Mouse (Mus musculus) lung, embryonic 15.5 days (tissue): ENCODE results near the gene Hira. TPM values are rescaled to one million over a fixed set of nuclear protein-coding genes. Genes with fewer than 3 reads are reported as not detected.
"Not testable (repeated sequence)": the region's sequence is repeated elsewhere in the genome, so short reads cannot be mapped to it uniquely, and the experiment has no call there.

Source experiments
- ATAC-seq: fragments of 200-750 bp; cut with Nextera tagmentation; 2 replicates; pipeline ENCODE4 v1.8.0; 2017; ENCODE audit warnings: moderate number of reproducible peaks, borderline replicate concordance; ENCODE audit not compliant: low FRiP score, low TSS enrichment; ENCODE audit errors: extremely low read depth
- H3K27ac ChIP-seq: fragments of 300-500 bp; sonication (generic); 2 replicates; pipeline ENCODE4 v1.5.1; 2015; ENCODE audit warnings: moderate library complexity, mild to moderate bottlenecking, inconsistent platforms
- H3K27me3 ChIP-seq: fragments of 300-500 bp; sonication (generic); 2 replicates; pipeline ENCODE4 v1.6.1; 2015; ENCODE audit warnings: inconsistent platforms
- H3K36me3 ChIP-seq: fragments of 300-500 bp; sonication (generic); 2 replicates; pipeline ENCODE4 v1.6.1; 2015; ENCODE audit warnings: inconsistent platforms
- H3K4me1 ChIP-seq: fragments of 300-500 bp; sonication (generic); 2 replicates; pipeline ENCODE4 v1.6.1; 2015; ENCODE audit warnings: inconsistent platforms
- H3K4me2 ChIP-seq: fragments of 300-500 bp; sonication (generic); 2 replicates; pipeline ENCODE4 v1.6.1; 2015; ENCODE audit warnings: inconsistent platforms, mild to moderate bottlenecking, moderate library complexity
- H3K4me3 ChIP-seq: fragments of 300-500 bp; sonication (generic); 2 replicates; pipeline ENCODE4 v1.5.1; 2015; ENCODE audit warnings: mild to moderate bottlenecking, inconsistent platforms
- H3K9ac ChIP-seq: fragments of 300-500 bp; sonication (generic); 2 replicates; pipeline ENCODE4 v1.6.1; 2015; ENCODE audit warnings: inconsistent platforms
- H3K9me3 ChIP-seq: fragments of 300-500 bp; sonication (generic); 2 replicates; pipeline ENCODE4 v1.6.1; 2016; ENCODE audit warnings: inconsistent platforms
- WGBS: fragments of 180-500 bp; shearing (Covaris S2); methylation state at CpG from one replicate; pipeline ENCODE4 v1.1.7; 2015; 5-methylcytosine and 5-hydroxymethylcytosine counted together
- polyA plus RNA-seq: library from polyadenylated mRNA; unstranded; fragments of >200 nt; fragmentation: Nextera tagmentation; extraction: Ambion mirVana; gene quantifications from 2 replicates; pipeline ENCODE4 v1.2.1, GENCODE M21; 2015

The Hira gene
- polyA plus RNA-seq, 1 experiment from 2014 or later: 13.1 TPM

- no peaks in the 10 kb centered on the region for H3K9me3 ChIP-seq
- 92% methylated on average over 5 of the region's 5 CpGs for WGBS
- no peak overlapping the region for H3K9ac ChIP-seq
- H3K27ac ChIP-seq: no peak overlapping the region
- no peaks in the 10 kb centered on the region for H3K27me3 ChIP-seq
- H3K4me2 ChIP-seq: no peak overlapping the region
- ATAC-seq: no peak
- H3K4me1 ChIP-seq: no peaks in the 10 kb centered on the region
- H3K36me3 ChIP-seq: no peaks in the 10 kb centered on the region
- no peak overlapping the region for H3K4me3 ChIP-seq
Observed at GRCm38 (mm10) chr16:18986860-18987259, 110.0 kb downstream of the Hira start.

DNA sequence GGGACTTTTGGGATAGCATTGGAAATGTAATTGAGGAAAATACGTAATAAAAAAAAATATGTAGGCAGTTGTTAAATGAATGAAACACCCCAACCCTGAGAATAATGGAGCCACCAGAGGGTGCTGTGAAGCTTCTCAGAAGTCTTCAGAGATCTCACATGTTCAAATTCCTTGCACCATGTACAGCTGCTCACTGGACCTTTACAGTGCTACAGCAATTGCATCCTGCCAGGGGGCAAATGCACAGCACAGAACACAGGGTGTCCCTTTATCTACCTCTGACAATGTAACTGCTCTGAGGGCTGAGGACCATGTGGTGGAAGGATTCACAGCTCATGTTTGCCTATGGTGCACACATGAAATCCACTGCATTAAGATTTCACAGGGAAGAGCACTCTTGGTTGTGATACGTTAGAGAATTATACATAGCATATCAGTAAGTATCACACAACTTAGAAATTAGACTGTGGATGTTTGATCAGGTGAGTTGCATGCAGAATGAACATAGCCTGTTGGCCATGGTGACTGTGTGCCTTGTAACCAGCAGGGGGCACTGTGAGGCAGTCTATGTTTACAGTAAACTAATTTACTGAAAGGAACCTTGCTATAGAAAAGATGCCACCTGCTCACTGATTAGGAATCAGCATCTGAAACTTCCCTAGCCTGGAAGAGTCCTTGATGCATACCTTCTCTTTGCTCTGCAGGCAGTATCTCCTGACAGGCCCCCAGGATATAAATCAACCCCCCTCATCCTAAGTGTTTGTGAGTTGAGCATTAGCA, 126.0 kb downstream of the Hira start:
- WGBS: 48% methylated on average over 2 of the region's 2 CpGs
- not testable (repeated sequence) for H3K27me3 ChIP-seq, H3K4me2 ChIP-seq, ATAC-seq, H3K9ac ChIP-seq, H3K9me3 ChIP-seq, H3K4me3 ChIP-seq, H3K4me1 ChIP-seq, H3K27ac ChIP-seq, H3K36me3 ChIP-seq

DNA sequence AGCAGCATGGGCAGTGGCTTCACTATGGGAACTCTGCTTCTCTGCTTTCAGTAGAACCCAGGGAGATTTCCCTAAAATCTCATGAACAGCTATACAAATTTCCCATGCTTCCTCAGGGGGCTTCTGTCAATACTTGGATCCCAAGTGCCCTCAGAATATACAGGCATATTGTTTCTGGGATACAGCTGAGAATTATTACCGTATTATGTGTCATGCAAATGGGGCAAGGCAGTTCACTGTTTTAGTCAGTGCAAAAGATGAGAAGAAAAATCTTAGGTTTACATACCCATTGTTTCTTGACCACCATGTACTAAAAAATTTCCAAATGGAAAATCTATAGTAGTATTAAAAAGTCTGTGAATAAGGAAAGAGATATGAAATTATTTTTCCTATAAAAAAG, 126.9 kb downstream of the Hira start:
- ATAC-seq: no peak
- Histone ChIP-seq H3K27ac (no peak overlapping the region), H3K4me1 (no peaks in the 10 kb centered on the region), H3K27me3 (no peaks in the 10 kb centered on the region), H3K4me2 (no peak overlapping the region), H3K9me3 (no peaks in the 10 kb centered on the region), H3K4me3 (no peak overlapping the region), H3K36me3 (no peaks in the 10 kb centered on the region), H3K9ac (no peak overlapping the region)
- WGBS: 72% methylated on average over 1 of the region's 1 CpGs

DNA sequence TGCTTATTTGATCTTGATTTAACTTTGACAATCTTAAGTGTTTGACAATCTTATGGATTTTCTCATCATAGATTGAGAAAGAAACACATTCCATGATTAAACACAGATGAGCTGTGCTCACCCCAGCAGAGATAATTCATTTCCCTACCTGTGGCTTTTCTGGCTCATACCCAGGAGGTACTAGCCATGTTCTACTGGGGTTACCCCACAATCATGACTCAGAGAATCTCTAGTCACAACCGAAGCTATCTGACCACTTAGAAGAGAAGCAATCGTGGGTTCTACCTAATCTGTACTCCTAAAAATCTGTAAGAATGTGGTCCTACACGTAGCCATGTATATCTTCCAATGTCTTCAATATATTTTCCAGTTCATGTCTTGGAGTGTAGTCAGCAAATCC, 128.5 kb downstream of the Hira start:
- H3K27me3 ChIP-seq: no peaks in the 10 kb centered on the region
- no peak overlapping the region for H3K4me3 ChIP-seq
- 68% methylated on average over 3 of the region's 3 CpGs for WGBS
- no peak for ATAC-seq
- H3K4me2 ChIP-seq: no peak overlapping the region
- H3K9me3 ChIP-seq: no peaks in the 10 kb centered on the region
- H3K4me1 ChIP-seq: no peaks in the 10 kb centered on the region
- no peak overlapping the region for H3K9ac ChIP-seq
- no peaks in the 10 kb centered on the region for H3K36me3 ChIP-seq
- H3K27ac ChIP-seq: no peak overlapping the region

DNA sequence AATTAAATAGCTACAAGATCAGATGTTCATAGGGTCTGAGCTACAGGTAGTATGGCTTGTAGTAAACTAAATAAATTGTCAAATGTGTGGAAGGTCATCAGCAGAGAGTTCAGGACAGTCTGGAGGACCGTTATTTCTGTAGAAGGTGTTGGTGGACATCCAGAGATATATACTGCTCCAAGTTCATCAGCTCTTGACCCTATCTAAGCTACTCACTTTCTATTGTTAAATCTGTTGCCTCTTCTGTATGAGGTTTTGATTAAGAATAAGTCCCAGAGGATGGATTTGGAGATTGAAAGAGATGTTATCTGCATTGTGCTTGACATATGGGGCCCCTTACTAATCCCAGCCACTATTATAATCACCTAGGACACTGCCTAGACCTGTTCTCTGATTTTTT, 129.9 kb downstream of the Hira start:
- Histone ChIP-seq H3K4me3 (no peak overlapping the region), H3K4me1 (no peaks in the 10 kb centered on the region), H3K27me3 (no peaks in the 10 kb centered on the region), H3K4me2 (no peak overlapping the region), H3K9ac (no peak overlapping the region), H3K36me3 (no peaks in the 10 kb centered on the region), H3K27ac (no peak overlapping the region), H3K9me3 (no peaks in the 10 kb centered on the region)
- WGBS: 59% methylated on average over 1 of the region's 1 CpGs
- no peak for ATAC-seq

DNA sequence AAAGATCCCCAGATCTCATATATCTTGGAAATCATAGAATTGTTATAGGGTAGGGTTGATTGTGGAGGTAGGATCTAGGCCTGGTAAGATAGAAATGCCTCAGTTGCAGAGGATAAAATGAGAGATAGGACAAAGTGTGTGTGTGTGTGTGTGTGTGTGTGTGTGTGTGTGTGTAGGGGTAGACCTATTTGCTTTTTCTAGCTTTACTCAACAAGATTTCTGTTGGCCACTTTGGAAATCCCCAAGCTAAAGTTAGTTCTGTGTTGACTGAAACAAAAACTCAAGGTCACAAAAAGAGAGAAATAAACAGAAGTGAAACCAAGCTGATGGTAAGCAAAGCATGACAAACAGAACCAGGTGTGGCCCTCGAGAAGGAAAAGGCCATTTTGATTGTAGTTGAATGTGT, 130.4 kb downstream of the Hira start:
- not testable (repeated sequence) for H3K9me3 ChIP-seq, H3K27ac ChIP-seq, H3K4me1 ChIP-seq, H3K4me3 ChIP-seq, H3K9ac ChIP-seq, H3K4me2 ChIP-seq, ATAC-seq, H3K27me3 ChIP-seq, H3K36me3 ChIP-seq
- 33% methylated on average over 1 of the region's 1 CpGs for WGBS

- no peak overlapping the region for H3K4me3 ChIP-seq
- no peak overlapping the region for H3K4me2 ChIP-seq
- no peak for ATAC-seq
- H3K27me3 ChIP-seq: no peaks in the 10 kb centered on the region
- 64% methylated on average over 2 of the region's 2 CpGs for WGBS
- H3K9ac ChIP-seq: no peak overlapping the region
- H3K4me1 ChIP-seq: no peaks in the 10 kb centered on the region
- H3K9me3 ChIP-seq: no peaks in the 10 kb centered on the region
- no peak overlapping the region for H3K27ac ChIP-seq
- H3K36me3 ChIP-seq: no peaks in the 10 kb centered on the region
Observed at GRCm38 (mm10) chr16:19010710-19011109, 133.9 kb downstream of the Hira start.

DNA sequence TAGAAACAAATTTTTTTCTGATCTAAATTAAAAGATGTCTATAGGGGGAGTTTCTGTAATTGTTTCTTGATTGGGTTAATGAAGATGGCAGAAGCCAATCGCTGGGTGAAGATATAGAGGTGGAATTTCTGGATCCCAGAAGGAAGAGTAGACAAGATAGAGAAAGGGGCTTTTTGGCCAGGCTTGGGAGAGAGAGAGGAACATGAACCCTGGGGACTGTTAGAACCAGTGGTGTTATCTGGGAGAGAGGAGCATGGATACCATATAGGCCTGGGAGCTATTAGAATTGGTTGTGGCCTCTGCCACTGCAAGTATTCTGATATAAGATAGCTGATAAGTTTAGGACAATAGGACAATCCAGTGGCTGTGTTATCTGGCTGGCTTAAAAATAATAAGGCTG, 136.7 kb downstream of the Hira start:
- ATAC-seq: no peak
- H3K9ac ChIP-seq: no peak overlapping the region
- no peaks in the 10 kb centered on the region for H3K27me3 ChIP-seq
- no peaks in the 10 kb centered on the region for H3K36me3 ChIP-seq
- H3K4me1 ChIP-seq: no peaks in the 10 kb centered on the region
- H3K27ac ChIP-seq: no peak overlapping the region
- H3K4me3 ChIP-seq: no peak overlapping the region
- H3K4me2 ChIP-seq: no peak overlapping the region
- no peaks in the 10 kb centered on the region for H3K9me3 ChIP-seq
- 70% methylated on average over 1 of the region's 1 CpGs for WGBS

GRCm38 (mm10) chr16:19014650-19015049, 137.8 kb downstream of the Hira start:
- H3K4me2 ChIP-seq: no peak overlapping the region
- H3K4me1 ChIP-seq: no peaks in the 10 kb centered on the region
- H3K27me3 ChIP-seq: no peaks in the 10 kb centered on the region
- H3K27ac ChIP-seq: no peak overlapping the region
- H3K9ac ChIP-seq: no peak overlapping the region
- H3K36me3 ChIP-seq: no peaks in the 10 kb centered on the region
- no peaks in the 10 kb centered on the region for H3K9me3 ChIP-seq
- ATAC-seq: no peak
- H3K4me3 ChIP-seq: no peak overlapping the region

Other genes with a start within 250 kb of the Hira start
- gene Sept5, start 247.1 kb upstream of the Hira start, polyA plus RNA-seq: 20.2 and 20.9 TPM in 2 replicates
- 117 and 126 TPM in 2 replicates for gene Cldn5, start 100.2 kb upstream of the Hira start, polyA plus RNA-seq
- 92.2 and 94.1 TPM in 2 replicates for gene Ufd1, start 65.3 kb upstream of the Hira start, polyA plus RNA-seq
- gene Cdc45, start 65.0 kb upstream of the Hira start, polyA plus RNA-seq: 56.5 and 59.3 TPM in 2 replicates
- 34.7 and 38.7 TPM in 2 replicates for gene 2510002D24Rik, start 40.5 kb upstream of the Hira start, polyA plus RNA-seq
- not detected in 2 replicates for gene Gm28539, start 40.5 kb upstream of the Hira start, polyA plus RNA-seq
- gene Mrpl40, start 175 bp upstream of the Hira start, polyA plus RNA-seq: 82.9 and 87.9 TPM in 2 replicates